Mouse (Mus musculus) activated CD4-positive, CD25-positive, alpha-beta regulatory T cell, adult 4 months (primary cell): ENCODE results near the gene Cspg4. TPM values are rescaled to one million over a fixed set of nuclear protein-coding genes. Genes with fewer than 3 reads are reported as not detected.
"Not testable (repeated sequence)": the region's sequence is repeated elsewhere in the genome, so short reads cannot be mapped to it uniquely, and the experiment has no call there.

Experiments
- ATAC-seq: one replicate; pipeline ENCODE4 v1.8.0; 2017
- polyA plus RNA-seq, 2 experiments: library from polyadenylated mRNA; unstranded; fragments of 100-300 nt; shearing (Covaris generic); gene quantifications; one replicate each; pipeline ENCODE4 v1.2.1; 2017

Cspg4 gene
- polyA plus RNA-seq, 2 experiments from 2014 or later: 0.33 TPM; not detected in 1

DNA sequence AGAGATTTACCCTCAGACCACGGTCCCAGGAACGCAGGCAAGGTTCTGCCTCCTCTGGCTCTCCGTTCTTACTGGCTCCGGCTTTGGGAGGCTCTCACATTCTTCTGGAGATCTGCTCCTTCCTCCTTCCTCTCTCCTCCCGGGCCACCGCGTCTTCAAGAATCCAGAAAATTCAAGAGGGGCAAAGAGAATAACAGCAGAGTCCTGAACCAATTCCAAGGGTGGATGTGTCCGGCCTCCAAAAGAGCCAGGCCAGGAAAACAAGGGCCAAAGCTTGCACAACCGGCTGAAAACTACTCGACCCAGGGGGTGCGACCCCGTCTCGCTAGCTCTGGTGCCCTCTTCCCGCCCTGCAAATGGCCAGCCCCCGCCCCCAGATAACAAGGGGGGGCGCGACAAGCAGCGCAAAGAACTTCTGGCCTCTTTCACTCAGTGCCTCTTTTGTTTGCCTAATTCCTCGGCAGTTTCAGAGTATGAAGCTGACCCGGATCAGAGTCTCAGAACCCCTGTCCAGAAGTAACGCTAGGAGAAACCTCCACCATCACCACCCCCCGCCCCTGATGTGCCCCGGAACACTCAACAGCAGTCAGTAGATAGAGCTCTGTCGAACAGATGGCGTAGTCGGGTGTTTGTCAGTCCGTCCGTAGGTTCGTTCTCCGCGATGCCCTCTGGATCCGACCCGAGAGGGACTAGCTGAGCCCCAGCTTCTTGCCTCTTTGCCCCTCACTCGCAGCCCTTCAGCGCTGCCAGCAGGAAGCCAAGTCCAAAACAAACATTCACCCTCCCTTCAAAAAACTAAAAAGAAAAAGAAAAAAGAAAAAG, 62.6 kb downstream of the Cspg4 start:
- peak; percentile 30 for ATAC-seq

DNA sequence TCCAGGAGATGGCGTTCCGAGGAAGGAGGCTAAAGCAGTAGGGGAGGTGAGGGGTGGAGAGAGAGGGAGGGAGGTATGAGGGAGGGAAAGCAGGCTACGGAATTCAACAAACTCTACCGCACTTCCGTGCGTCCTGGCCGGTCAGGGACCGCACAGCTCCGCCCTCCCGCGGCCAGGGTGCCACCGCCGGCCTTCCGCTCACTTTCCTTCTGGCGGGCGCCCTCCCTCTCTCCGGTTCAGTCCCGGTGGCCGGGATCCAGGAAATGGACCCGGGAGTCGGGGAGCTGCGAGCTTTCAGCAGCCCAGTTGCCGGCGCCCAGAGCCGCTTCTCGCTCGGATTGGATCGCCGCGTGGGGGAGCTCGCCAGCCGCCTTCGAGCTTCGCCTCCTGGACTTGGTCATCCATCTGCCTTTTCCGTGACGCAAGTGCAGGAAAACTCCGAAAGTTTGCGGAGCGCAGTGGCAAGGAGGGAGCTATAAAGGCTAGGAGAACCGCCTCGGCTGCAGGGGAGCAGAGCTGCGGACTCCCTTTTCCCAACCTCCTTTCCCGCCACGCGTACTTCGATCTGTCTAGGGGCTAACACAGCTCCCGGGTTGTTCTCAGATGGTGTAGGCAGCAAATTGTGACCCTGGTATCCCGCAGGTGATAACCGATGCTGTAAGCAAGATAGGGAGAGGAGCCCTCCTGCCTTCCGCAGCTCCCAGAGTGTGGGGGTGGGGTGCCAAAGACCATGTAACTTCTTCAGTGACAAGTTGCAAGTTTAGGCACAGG, 63.4 kb downstream of the Cspg4 start, which contains the start of gene Snx33:
Gene Snx33, minus strand, starts transcription at position 331 of the 771 bp plus-strand sequence.
- ATAC-seq: peak; percentile 62

DNA sequence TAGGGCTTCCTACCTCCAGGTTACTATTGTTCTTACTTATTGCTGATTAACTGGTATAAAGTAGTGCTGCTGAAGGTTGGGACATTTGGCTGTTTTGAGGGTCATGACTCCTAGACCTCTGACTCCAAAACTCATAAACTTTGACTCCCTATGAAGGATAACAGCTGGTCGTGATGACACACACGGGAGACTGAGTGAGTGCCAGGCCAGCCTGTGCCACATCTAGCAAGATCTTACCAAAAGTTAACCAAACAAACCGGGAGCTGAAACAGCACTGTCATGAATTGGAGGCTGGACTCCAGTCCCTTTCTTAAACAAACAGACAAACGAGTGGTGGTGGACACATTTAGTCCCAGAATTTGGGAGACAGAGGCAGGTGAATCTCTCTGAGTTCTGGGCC, 64.7 kb downstream of the Cspg4 start:
- ATAC-seq: no peak

DNA sequence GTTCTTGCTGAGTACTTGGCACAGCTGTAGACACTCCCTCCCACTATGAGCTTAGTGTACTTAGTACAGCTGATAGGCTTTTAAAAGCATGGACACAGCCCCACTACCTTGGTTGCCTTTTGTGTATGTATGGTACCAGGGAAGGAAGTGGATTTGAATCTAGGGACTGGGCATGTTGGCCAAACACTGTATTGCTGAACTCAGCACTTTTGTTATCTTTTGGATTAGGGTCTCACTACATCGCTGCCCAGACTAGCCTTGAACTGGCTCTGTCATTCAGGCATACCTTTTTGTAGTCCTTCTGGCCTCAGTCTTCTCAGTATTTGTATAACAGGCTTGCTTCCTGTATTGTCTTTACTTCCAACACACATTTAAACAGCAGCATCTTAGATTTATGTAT, 65.7 kb downstream of the Cspg4 start:
- ATAC-seq: no peak

DNA sequence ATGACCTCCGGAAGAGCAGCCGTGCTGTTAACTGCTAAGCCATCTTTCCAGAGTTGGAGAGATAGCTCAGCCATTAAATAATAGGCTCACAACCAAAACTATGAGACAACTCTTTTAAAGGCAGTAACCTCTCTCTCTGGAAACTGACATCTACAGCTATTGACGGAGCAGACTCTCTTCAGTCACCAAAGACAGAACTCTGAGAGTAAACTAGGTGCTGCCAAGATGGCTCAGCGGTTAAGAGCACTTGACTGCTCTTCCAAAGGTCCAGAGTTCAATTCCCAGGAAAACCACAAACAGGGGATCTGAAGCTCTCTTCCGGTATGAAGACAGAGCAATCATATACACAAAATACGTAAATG, 72.0 kb downstream of the Cspg4 start:
- ATAC-seq: no peak

DNA sequence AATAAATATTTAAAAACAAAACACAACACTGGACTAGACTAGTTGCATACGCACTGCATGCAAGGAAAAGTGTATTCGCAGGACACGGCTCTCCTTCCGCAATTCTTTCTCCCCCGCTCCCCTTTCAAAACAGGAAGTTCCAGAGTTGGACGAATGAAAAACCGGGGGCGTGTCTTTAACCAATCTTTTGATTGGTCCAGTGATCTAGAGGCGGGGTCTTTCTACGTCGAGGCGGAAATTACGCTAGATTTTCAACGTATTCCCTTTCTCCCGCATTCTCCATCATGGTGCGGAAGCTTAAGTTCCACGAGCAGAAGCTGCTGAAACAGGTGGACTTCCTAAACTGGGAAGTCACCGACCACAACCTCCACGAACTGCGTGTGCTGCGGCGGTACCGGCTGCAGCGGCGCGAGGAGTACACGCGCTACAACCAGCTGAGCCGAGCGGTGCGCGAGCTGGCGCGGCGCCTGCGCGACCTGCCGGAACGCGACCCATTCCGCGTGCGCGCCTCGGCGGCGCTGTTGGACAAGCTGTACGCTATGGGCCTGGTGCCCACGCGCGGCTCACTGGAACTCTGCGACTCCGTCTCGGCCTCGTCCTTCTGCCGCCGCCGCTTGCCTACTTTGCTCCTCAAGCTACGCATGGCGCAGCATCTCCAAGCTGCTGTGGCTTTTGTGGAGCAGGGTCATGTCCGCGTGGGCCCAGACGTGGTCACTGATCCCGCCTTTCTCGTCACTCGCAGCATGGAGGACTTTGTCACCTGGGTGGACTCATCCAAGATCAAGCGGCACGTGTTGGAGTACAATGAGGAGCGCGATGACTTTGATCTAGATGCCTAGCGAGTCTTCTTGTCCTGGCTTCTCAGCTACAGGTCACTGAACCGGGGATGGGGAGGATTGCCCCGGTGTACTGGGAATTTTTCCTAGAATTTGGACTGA, 72.7 kb downstream of the Cspg4 start, which contains the start of gene Imp3:
Gene Imp3, plus strand, starts transcription at position 253 of the 938 bp plus-strand sequence.
- peak; percentile 92 for ATAC-seq

DNA sequence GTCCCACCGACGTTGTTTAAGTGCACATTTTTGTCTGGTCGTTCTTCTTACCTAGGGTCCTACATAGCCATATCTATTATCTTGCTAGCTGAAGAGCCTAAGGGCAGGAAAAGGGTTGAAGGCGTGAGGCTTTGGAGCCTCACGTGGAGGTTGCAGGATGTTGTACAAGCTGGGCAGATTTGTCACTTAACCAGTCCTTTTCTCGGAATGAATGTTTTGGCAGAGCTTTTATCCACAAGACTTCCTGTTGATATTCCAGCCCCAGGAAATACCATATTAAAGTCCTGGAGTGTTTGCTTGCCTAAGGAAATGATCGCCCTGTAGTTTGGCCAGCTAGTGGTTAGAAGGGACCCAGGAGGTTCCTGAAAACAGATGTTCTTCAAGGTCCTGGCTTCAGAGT, 73.5 kb downstream of the Cspg4 start:
- no peak for ATAC-seq

DNA sequence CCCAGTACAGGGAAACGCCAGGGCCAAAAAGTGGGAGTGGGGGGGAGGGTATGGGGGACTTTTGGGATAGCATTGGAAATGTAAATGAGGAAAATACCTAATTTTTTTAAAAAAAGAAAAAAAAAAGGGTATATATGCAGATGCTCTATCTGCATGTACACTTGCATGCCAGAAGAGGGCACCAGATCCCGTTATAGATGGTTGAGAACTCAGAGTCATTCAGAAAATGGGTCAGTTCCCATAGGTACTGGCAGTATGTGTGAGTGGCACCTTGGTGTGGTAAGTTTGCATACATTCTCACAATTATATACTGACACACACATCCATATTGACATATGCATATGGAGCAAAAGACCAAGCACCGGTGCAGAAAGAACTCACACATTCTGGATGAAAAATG, 82.6 kb downstream of the Cspg4 start:
- not testable (repeated sequence) for ATAC-seq

DNA sequence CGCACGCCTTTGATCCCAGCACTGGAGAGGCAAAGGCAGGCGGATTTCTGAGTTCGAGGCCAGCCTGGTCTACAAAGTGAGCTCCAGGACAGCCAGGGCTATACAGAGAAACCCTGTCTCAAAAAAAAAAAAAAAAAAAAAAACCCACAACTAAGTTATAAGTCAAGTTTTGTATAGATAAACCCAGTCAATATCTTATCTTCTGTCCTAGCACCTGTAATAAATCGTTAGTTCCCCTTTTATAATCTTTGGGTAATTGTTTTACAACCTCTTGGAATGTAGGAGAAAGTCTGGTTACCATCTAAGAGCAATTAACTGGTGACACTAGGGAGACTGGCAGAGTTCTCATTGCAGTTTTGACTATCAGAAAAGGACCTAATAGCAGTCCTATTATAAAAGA, 83.9 kb downstream of the Cspg4 start:
- not testable (repeated sequence) for ATAC-seq

Other genes starting within 250 kb of the Cspg4 start
- not detected for gene Lingo1, start 68.6 kb upstream of the Cspg4 start, polyA plus RNA-seq
- gene Odf3l1, start 354 bp upstream of the Cspg4 start, polyA plus RNA-seq: not detected
- gene Snx33, start 63.3 kb downstream of the Cspg4 start, polyA plus RNA-seq: 1 to 10 TPM; 3.1 to 5.2 TPM
- gene Imp3, start 72.4 kb downstream of the Cspg4 start, polyA plus RNA-seq: 10 to 100 TPM; 54.8 to 68.4 TPM
- gene Snupn, start 85.8 kb downstream of the Cspg4 start, polyA plus RNA-seq: 10 to 100 TPM; 16.2 to 21.2 TPM
- gene Ptpn9, start 129.9 kb downstream of the Cspg4 start, polyA plus RNA-seq: 1 to 10 TPM; 3.5 to 4.1 TPM
- 10 to 100 TPM; 31.7 to 33.5 TPM for gene Sin3a, start 207.0 kb downstream of the Cspg4 start, polyA plus RNA-seq